Mouse (Mus musculus) limb, embryonic 12.5 days (tissue): ENCODE measurements around the gene Hps5. TPM values are rescaled to one million over a fixed set of nuclear protein-coding genes. Genes with fewer than 3 reads are reported as not detected.

Experiments
- ATAC-seq: fragments of 200-750 bp; cut with Nextera tagmentation; 2 replicates; pipeline ENCODE4 v1.8.0; 2017; ENCODE audit warnings: low read depth, moderate TSS enrichment; ENCODE audit not compliant: insufficient number of reproducible peaks, insufficient read depth, low FRiP score, low TSS enrichment
- H3K27ac ChIP-seq: fragments of 300-500 bp; sonication (generic); 2 replicates; pipeline ENCODE4 v1.5.1; 2016; ENCODE audit warnings: mild to moderate bottlenecking, moderate library complexity
- H3K27me3 ChIP-seq: fragments of 300-500 bp; sonication (generic); 2 replicates; pipeline ENCODE4 v1.6.1; 2016; ENCODE audit warnings: mild to moderate bottlenecking, moderate library complexity
- H3K36me3 ChIP-seq: fragments of 300-500 bp; sonication (generic); 2 replicates; pipeline ENCODE4 v1.6.1; 2016; ENCODE audit warnings: mild to moderate bottlenecking, moderate library complexity
- H3K4me1 ChIP-seq: fragments of 300-500 bp; sonication (generic); replicated peaks from 2 replicates; pipeline ENCODE4 v1.6.1; 2016
- H3K4me2 ChIP-seq: fragments of 300-500 bp; sonication (generic); 2 replicates; pipeline ENCODE4 v1.6.1; 2016; ENCODE audit warnings: mild to moderate bottlenecking, moderate library complexity
- H3K4me3 ChIP-seq: fragments of 300-500 bp; sonication (generic); replicated peaks from 2 replicates; pipeline ENCODE4 v1.5.1; 2016; ENCODE audit warnings: mild to moderate bottlenecking
- H3K9ac ChIP-seq: fragments of 300-500 bp; sonication (generic); replicated peaks from 2 replicates; pipeline ENCODE4 v1.6.1; 2016; ENCODE audit warnings: mild to moderate bottlenecking, moderate library complexity
- H3K9me3 ChIP-seq: fragments of 300-500 bp; sonication (generic); 2 replicates; pipeline ENCODE4 v1.6.1; 2016; ENCODE audit warnings: mild to moderate bottlenecking, moderate library complexity
- WGBS: fragments of 180-500 bp; shearing (Covaris S2); methylation state at CpG from one replicate; pipeline ENCODE4 v1.1.7; 2016; 5-methylcytosine and 5-hydroxymethylcytosine counted together
- polyA plus RNA-seq: library from polyadenylated mRNA; unstranded; fragments of >200 nt; fragmentation: Nextera tagmentation; extraction: Ambion mirVana; gene quantifications from 2 replicates; pipeline ENCODE4 v1.2.1, GENCODE M21; 2016

The Hps5 gene
- polyA plus RNA-seq, result 24.0 and 25.3 TPM in 2 replicates

GRCm38 (mm10) chr7:46795287-46796205 is at the start of gene Hps5, which contains the start of gene Gtf2h1:
TSS of gene Hps5 (minus strand) at chr7:46796064.
TSS of gene Gtf2h1 (plus strand) at chr7:46796103.
- Histone ChIP-seq H3K27ac (peak within 1 kb of the TSS; percentile 87), H3K4me3 (peak within 1 kb of the TSS; percentile 88), H3K4me1 (peaks cover 23% of the 10 kb centered on the region), H3K9me3 (no peaks in the 10 kb centered on the region), H3K4me2 (peak within 1 kb of the TSS; percentile 93), H3K27me3 (no peaks in the 10 kb centered on the region), H3K9ac (peak within 1 kb of the TSS; percentile 89), H3K36me3 (peaks cover 22% of the 10 kb centered on the region)
- ATAC-seq, result peak; percentile 98
- WGBS, result under 1% methylated on average over 75 of the region's 75 CpGs

DNA sequence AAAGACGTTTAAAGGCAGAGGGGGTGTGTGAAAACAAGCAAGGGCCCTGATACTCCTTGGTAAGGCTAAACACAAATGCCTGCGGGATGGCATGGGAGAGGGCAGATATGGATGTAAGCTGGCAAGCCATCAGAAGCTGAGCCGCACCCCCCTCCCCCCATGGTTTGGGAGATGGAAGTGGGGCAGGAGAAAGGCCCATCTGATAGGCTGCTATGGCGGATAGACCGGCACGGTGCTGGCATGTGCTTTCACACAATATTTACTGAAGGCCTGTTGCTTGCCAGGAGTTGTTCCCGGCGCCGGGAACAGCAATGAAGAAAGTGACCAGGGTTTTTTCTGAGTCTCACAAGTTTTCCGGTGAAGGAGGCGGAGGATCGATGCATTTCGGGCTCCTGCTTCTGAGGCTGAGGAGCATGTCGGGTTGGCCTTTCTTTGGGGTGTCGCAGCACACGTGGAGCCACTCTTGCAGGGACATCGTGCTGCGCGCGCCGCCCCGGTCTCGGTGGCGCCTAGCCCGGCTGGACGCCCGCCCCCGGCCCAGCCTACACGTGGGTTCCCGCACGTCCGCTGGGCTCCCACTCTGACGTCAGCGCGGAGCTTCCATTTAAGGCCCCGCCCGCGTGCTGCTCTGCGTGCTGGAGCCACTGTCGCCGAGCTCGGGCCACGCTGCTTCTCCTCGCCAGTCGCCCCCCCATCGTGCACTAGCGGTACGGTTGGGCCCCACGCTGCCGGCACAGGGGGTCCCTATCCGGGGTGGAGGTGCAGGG is 49.5 kb upstream of the Hps5 start:
- H3K9ac ChIP-seq, result peak overlapping the region; percentile 95
- H3K9me3 ChIP-seq, result no peaks in the 10 kb centered on the region
- H3K27ac ChIP-seq, result peak overlapping the region; percentile 97
- peaks cover 30% of the 10 kb centered on the region for H3K36me3 ChIP-seq
- H3K27me3 ChIP-seq, result peaks cover 24% of the 10 kb centered on the region
- peak; percentile 85 for ATAC-seq
- peak overlapping the region; percentile 82 for H3K4me2 ChIP-seq
- peak overlapping the region; percentile 82 for H3K4me3 ChIP-seq
- peaks cover 15% of the 10 kb centered on the region for H3K4me1 ChIP-seq
- WGBS, result under 1% methylated on average over 51 of the region's 51 CpGs

DNA sequence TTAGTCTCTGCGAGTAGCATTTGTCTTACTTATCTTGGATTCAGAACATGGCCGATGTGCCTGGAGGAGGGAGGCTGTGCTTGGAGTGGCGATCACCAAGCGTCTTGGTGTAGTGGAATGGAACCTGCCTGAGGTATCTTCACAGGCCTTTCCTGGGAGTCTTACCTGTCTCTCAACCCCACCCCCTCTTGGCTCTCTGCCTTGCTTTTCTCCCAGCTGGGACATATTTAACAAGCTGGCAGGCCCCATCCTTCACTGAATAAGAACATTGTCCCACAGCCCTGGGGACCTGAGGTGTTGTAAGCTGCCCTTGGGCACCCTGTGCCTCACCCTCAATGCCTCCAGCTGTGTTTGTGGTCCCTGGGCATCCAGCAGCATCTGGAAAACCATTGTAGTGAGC is 47.7 kb upstream of the Hps5 start:
- 87% methylated on average over 4 of the region's 4 CpGs for WGBS

GRCm38 (mm10) chr7:46842278-46842677 is 46.4 kb upstream of the Hps5 start:
- Histone ChIP-seq H3K4me1 (peaks cover 31% of the 10 kb centered on the region), H3K27me3 (peaks cover 24% of the 10 kb centered on the region)
- 29% methylated on average over 5 of the region's 5 CpGs for WGBS

More for the DNA sequence above, 47.7 kb upstream of the Hps5 start:
- no peaks in the 10 kb centered on the region for H3K9me3 ChIP-seq
- no peak overlapping the region for H3K4me3 ChIP-seq
- no peak overlapping the region for H3K4me2 ChIP-seq
- peaks cover 26% of the 10 kb centered on the region for H3K4me1 ChIP-seq
- peaks cover 24% of the 10 kb centered on the region for H3K27me3 ChIP-seq
- H3K27ac ChIP-seq, result no peak overlapping the region
- H3K9ac ChIP-seq, result no peak overlapping the region
- peaks cover 12% of the 10 kb centered on the region for H3K36me3 ChIP-seq
- no peak for ATAC-seq

DNA sequence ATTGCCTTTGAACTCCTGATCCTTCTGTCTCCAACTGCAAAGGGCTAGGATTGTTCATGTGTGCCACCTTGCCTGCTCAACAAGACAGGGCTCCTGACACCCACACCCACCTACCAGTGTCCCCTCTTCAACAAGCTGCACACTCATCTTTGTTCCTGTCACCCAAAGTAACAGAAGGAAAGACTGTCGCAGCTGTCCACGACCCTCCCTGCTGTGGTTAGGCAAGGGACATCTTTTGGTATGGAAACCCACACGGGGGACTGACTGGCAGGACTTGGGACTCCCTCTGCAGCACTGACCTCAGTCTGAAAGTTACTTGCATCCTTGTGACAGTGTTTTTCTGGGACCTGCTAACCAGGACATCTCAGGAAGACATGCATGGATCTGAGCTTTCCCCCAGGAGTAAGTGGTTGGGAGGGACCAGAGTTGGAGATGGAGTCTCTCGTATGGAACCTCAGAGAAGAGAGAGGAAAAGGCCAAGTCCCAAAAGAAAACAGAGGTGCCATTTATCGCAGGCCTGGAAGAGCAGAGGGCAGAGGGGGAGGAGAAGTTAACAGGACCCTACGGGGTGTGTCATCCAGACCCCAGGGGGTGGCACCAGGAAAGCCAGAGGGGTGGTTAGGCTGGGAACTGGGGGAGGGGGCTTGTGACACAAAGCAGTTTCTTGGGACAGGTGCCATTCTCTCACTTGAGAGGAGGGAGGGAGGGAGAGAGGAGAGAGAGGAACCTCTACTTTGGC is 45.1 kb upstream of the Hps5 start, which contains the start of gene Ldha:
Gene Ldha, plus strand, starts transcription at position 689 of the 739 bp plus-strand sequence.
- H3K36me3 ChIP-seq, result no peaks in the 10 kb centered on the region
- H3K27ac ChIP-seq, result no peak within 1 kb of the TSS
- H3K9me3 ChIP-seq, result no peaks in the 10 kb centered on the region
- no peak for ATAC-seq
- no peak within 1 kb of the TSS for H3K4me2 ChIP-seq
- peaks cover 27% of the 10 kb centered on the region for H3K4me1 ChIP-seq
- WGBS, result 21% methylated on average over 6 of the region's 6 CpGs
- H3K9ac ChIP-seq, result no peak within 1 kb of the TSS
- peaks cover 24% of the 10 kb centered on the region for H3K27me3 ChIP-seq
- H3K4me3 ChIP-seq, result no peak within 1 kb of the TSS

More at GRCm38 (mm10) chr7:46842278-46842677, 46.4 kb upstream of the Hps5 start:
- Histone ChIP-seq H3K4me2 (no peak overlapping the region), H3K9me3 (no peaks in the 10 kb centered on the region), H3K27ac (no peak overlapping the region), H3K36me3 (no peaks in the 10 kb centered on the region), H3K9ac (no peak overlapping the region), H3K4me3 (no peak overlapping the region)
- ATAC-seq, result no peak

DNA sequence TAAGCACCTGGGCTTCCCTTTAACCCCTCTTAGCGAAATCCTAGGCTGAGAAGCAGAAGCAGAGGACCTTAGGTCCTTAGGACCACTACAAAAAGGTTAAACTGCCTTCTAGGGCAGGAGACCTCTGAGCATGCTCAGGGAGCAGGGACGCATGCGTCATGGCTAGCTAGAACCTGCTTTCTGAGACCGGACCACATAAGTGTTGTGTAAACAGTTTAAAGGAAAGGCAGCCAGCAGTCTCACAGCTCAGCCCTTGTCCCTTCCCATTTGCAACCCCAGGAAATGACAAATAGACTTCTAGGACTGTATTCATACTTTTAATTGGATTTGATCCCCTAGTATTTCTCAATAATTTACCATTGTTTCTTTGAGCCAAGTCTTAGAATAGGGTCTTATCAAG is 44.5 kb upstream of the Hps5 start:
- ATAC-seq, result no peak
- WGBS, result 37% methylated on average over 4 of the region's 4 CpGs
- Histone ChIP-seq H3K36me3 (no peaks in the 10 kb centered on the region), H3K9ac (no peak overlapping the region), H3K4me3 (no peak overlapping the region), H3K27ac (no peak overlapping the region), H3K4me2 (no peak overlapping the region), H3K9me3 (no peaks in the 10 kb centered on the region), H3K4me1 (peaks cover 27% of the 10 kb centered on the region), H3K27me3 (peaks cover 24% of the 10 kb centered on the region)

DNA sequence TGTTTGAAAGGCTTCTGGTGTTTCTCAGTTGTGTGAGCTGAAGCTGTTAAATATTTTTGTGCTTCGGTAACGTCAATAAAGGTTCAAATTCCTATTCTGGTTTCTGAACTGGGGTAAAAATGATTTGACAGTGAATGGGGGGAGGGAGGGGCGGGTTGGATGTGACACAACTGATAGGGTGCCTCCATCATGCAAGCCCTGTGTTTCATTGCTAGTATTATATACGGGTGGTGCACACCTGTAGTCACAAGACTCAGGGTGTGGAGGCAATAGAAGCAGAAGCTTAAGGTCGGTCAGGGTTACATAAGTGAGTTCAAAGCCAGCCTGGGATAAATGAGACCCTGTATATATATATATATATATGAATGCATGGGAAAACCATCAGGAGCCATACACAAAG is 44.0 kb upstream of the Hps5 start:
- no peaks in the 10 kb centered on the region for H3K9me3 ChIP-seq
- no peak overlapping the region for H3K9ac ChIP-seq
- no peak for ATAC-seq
- peaks cover 23% of the 10 kb centered on the region for H3K4me1 ChIP-seq
- H3K27ac ChIP-seq, result no peak overlapping the region
- H3K27me3 ChIP-seq, result peaks cover 24% of the 10 kb centered on the region
- H3K36me3 ChIP-seq, result no peaks in the 10 kb centered on the region
- WGBS, result 70% methylated on average over 5 of the region's 5 CpGs
- no peak overlapping the region for H3K4me2 ChIP-seq
- H3K4me3 ChIP-seq, result no peak overlapping the region

GRCm38 (mm10) chr7:46839446-46839845 is 43.6 kb upstream of the Hps5 start:
- H3K27me3 ChIP-seq, result peaks cover 24% of the 10 kb centered on the region
- WGBS, result 28% methylated on average over 7 of the region's 7 CpGs
- no peak for ATAC-seq
- no peaks in the 10 kb centered on the region for H3K9me3 ChIP-seq
- peaks cover 20% of the 10 kb centered on the region for H3K4me1 ChIP-seq
- no peaks in the 10 kb centered on the region for H3K36me3 ChIP-seq
- peak overlapping the region; percentile 11; the same call in 1 of the 2 replicates for H3K4me2 ChIP-seq
- H3K9ac ChIP-seq, result no peak overlapping the region
- H3K27ac ChIP-seq, result no peak overlapping the region
- H3K4me3 ChIP-seq, result no peak overlapping the region

DNA sequence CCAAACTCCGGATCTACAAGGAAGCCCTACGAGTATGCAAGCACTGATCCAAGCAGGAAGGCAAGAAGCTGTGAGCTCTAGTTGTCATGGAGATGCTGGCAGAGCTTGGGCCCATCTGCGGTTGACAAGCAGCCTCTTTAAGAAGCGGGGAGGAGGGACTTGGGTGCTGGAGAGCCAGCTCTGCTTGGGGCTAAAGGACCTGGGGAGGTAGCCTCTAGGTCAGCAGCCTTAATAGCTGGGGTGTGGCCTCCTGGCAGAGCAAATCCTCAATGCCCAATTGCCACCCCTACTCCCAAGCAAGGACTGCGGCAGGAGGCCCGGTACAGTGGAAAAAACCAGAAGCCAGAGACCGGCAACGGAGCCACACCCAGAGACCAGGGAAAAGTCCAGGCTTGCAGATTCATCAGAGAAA is 43.0 kb upstream of the Hps5 start:
- H3K27me3 ChIP-seq, result peaks cover 24% of the 10 kb centered on the region
- H3K4me2 ChIP-seq, result peak overlapping the region; percentile 11
- WGBS, result 6% methylated on average over 8 of the region's 8 CpGs
- no peak; the same call in 1 of the 2 replicates for ATAC-seq
- H3K9me3 ChIP-seq, result no peaks in the 10 kb centered on the region
- peaks cover 20% of the 10 kb centered on the region for H3K4me1 ChIP-seq
- H3K4me3 ChIP-seq, result no peak overlapping the region
- H3K9ac ChIP-seq, result no peak overlapping the region
- H3K36me3 ChIP-seq, result no peaks in the 10 kb centered on the region
- H3K27ac ChIP-seq, result peak overlapping the region; percentile 26; the same call in 1 of the 2 replicates

- peaks cover 20% of the 10 kb centered on the region for H3K4me1 ChIP-seq
- no peak for ATAC-seq
- no peak overlapping the region for H3K9ac ChIP-seq
- WGBS, result 3% methylated on average over 8 of the region's 9 CpGs
- no peak overlapping the region for H3K4me3 ChIP-seq
- no peaks in the 10 kb centered on the region for H3K36me3 ChIP-seq
- peaks cover 24% of the 10 kb centered on the region for H3K27me3 ChIP-seq
- no peaks in the 10 kb centered on the region for H3K9me3 ChIP-seq
- peak overlapping the region; percentile 26; the same call in 1 of the 2 replicates for H3K27ac ChIP-seq
- peak overlapping the region; percentile 18 for H3K4me2 ChIP-seq
Measured at GRCm38 (mm10) chr7:46838104-46838671, 42.3 kb upstream of the Hps5 start.
